Mouse (Mus musculus): ENCODE results near the gene Ascl5.

GRCm38 (mm10) chr1:136052547-136052946 lies 1.9 kb downstream of the Ascl5 start, which contains the start of gene Cacna1s:
- no peak for TF ChIP-seq CTCF (IDR thresholded peaks at IDR 0.05; ENCODE audit: low read depth, low read length)
- no peak for TF ChIP-seq POLR2A (IDR thresholded peaks at IDR 0.05; ENCODE audit: borderline replicate concordance, low read depth, low read length)

Data from bone marrow macrophage, adult 2 months (primary cell).